Mouse (Mus musculus): ENCODE measurements around the gene Dnajc28.

DNA sequence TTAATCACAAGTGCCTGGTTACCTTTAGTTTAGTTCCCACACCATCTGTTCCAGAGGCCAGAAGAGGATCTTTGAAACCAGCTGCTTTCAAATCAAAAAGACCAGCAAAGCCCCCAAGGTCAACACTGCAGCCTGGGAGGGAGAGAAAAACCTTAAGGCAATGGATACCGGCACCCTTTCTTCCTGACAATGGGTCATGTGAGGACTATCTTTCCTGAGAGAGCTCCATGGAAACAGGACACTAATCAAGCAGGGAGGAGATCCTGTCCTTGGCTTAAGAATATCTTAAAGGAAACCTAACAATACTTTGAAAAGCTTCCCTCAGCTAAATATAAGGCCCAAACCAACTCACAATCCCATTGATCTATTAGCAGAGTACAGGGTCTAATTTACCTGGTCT lies 11.8 kb upstream of the Dnajc28 start:
- TF ChIP-seq CTCF (IDR thresholded peaks at IDR 0.05; ENCODE audit: borderline replicate concordance, insufficient read depth, low read length) (no peak), POLR2A (IDR thresholded peaks at IDR 0.05; ENCODE audit: low read depth, low read length) (no peak)

All from embryonic fibroblast, embryonic 13.5 days (primary cell).